Mouse (Mus musculus) CH12.LX (cell line): ENCODE results near the gene Fam234b. TPM values are rescaled to one million over a fixed set of nuclear protein-coding genes. Genes with fewer than 3 reads are reported as not detected.

ENCODE experiments used
- DNase-seq: peaks from one replicate; pipeline ENCODE4 v3.0.0-alpha.2; 2013; ENCODE audit errors: extremely low read depth
- H3K27ac ChIP-seq: 2 replicates; pipeline ENCODE4 v1.5.1; 2012; ENCODE audit warnings: low read depth, mild to moderate bottlenecking, control low read depth, moderate library complexity; ENCODE audit not compliant: insufficient read depth
- H3K27me3 ChIP-seq: replicated peaks from 2 replicates; pipeline ENCODE3; 2012; ENCODE audit warnings: inconsistent platforms
- H3K36me3 ChIP-seq, 2 experiments: replicated peaks in 1 of 2; 2 replicates each; pipeline versions ENCODE3 to v1.6.1; 2012; ENCODE audit warnings: inconsistent platforms in 1 of 2, low read length in 1 of 2, mild to moderate bottlenecking in 1 of 2, mixed read lengths in 1 of 2, moderate library complexity in 1 of 2; ENCODE audit not compliant: control insufficient read depth in 1 of 2, insufficient read depth in 1 of 2
- H3K4me1 ChIP-seq, 2 experiments: 2 replicates each; pipeline ENCODE4 v1.6.1; 2012; ENCODE audit warnings: inconsistent platforms in 1 of 2, moderate library complexity in 1 of 2; ENCODE audit not compliant: insufficient read depth in 2 of 2, control insufficient read depth in 1 of 2
- H3K4me2 ChIP-seq: 2 replicates; pipeline ENCODE4 v1.6.1; 2012; ENCODE audit warnings: low read depth, mild to moderate bottlenecking, control low read depth; ENCODE audit not compliant: poor library complexity, insufficient read depth, severe bottlenecking
- H3K4me3 ChIP-seq, 3 experiments: fragments of 150-350 bp in 1 of 3; sonication (generic) in 1 of 3; replicated peaks in 1 of 3; 2 replicates each; pipeline versions ENCODE3 to v1.5.1; 2011 to 2012; ENCODE audit warnings: low read depth in 2 of 3, low read length in 2 of 3, mild to moderate bottlenecking in 2 of 3, moderate library complexity in 2 of 3, control low read depth in 1 of 3, improper control_type of control experiment in 1 of 3, inconsistent platforms in 1 of 3, mixed read lengths in 1 of 3; ENCODE audit not compliant: poor library complexity in 1 of 3
- H3K79me2 ChIP-seq: replicated peaks from 2 replicates; pipeline ENCODE4 v1.6.1; 2012; ENCODE audit warnings: mild to moderate bottlenecking, moderate library complexity; ENCODE audit not compliant: control insufficient read depth, poor library complexity, insufficient read depth, severe bottlenecking; ENCODE audit errors: extremely low read depth
- H3K9ac ChIP-seq: 2 replicates; pipeline ENCODE4 v1.6.1; 2012; ENCODE audit warnings: low read depth, mild to moderate bottlenecking, control low read depth, moderate library complexity; ENCODE audit not compliant: insufficient read depth
- H3K9me3 ChIP-seq: replicated peaks from 2 replicates; pipeline ENCODE3; 2012; ENCODE audit warnings: low read length, inconsistent platforms, mixed read lengths
- CTCF ChIP-seq, 2 experiments: IDR thresholded peaks in 1 of 2; conservative IDR thresholded peaks in 1 of 2; 2 replicates each; pipeline ENCODE4 v1.5.1; 2011 to 2012; ENCODE audit warnings: low read depth in 2 of 2, low read length in 2 of 2, improper control_type of control experiment in 1 of 2, inconsistent platforms in 1 of 2, mild to moderate bottlenecking in 1 of 2, moderate library complexity in 1 of 2
- EP300 ChIP-seq: IDR thresholded peaks from 2 replicates; pipeline ENCODE4 v1.6.1; 2011; ENCODE audit warnings: low read length, improper control_type of control experiment
- ETS1 ChIP-seq: conservative IDR thresholded peaks from 2 replicates; pipeline ENCODE4 v1.6.1; 2012; ENCODE audit warnings: low read depth, mild to moderate bottlenecking, inconsistent platforms, low read length, improper control_type of control experiment, moderate library complexity
- GABPA ChIP-seq: IDR thresholded peaks from 2 replicates; pipeline ENCODE4 v1.6.1; 2012; ENCODE audit warnings: low read depth, low read length, improper control_type of control experiment, inconsistent platforms; ENCODE audit not compliant: insufficient replicate concordance
- HCFC1 ChIP-seq: IDR thresholded peaks from 2 replicates; pipeline ENCODE4 v1.6.1; 2012; ENCODE audit warnings: low read depth, mild to moderate bottlenecking, inconsistent platforms, low read length, improper control_type of control experiment
- IRF4 ChIP-seq: IDR thresholded peaks from 2 replicates; pipeline ENCODE4 v1.6.1; 2014; ENCODE audit warnings: low read depth, mild to moderate bottlenecking, inconsistent platforms, low read length, improper control_type of control experiment
- JUN ChIP-seq: IDR thresholded peaks from 2 replicates; pipeline ENCODE4 v1.6.1; 2011; ENCODE audit warnings: low read depth, mild to moderate bottlenecking, low read length, improper control_type of control experiment, moderate library complexity; ENCODE audit not compliant: insufficient read depth
- JUND ChIP-seq: conservative IDR thresholded peaks from 2 replicates; pipeline ENCODE4 v1.6.1; 2011; ENCODE audit warnings: low read depth, low read length, improper control_type of control experiment
- MAFK ChIP-seq: IDR thresholded peaks from 2 replicates; pipeline ENCODE4 v1.6.1; 2011; ENCODE audit warnings: low read length, improper control_type of control experiment; ENCODE audit not compliant: insufficient replicate concordance
- MAZ ChIP-seq: IDR thresholded peaks from 2 replicates; pipeline ENCODE4 v1.6.1; 2012; ENCODE audit warnings: low read depth, mild to moderate bottlenecking, inconsistent platforms, low read length, improper control_type of control experiment, moderate library complexity
- MXI1 ChIP-seq: IDR thresholded peaks from 2 replicates; pipeline ENCODE4 v1.6.1; 2011; ENCODE audit warnings: mild to moderate bottlenecking, low read depth, low read length, improper control_type of control experiment
- MYC ChIP-seq: IDR thresholded peaks from 2 replicates; pipeline ENCODE4 v1.6.1; 2011; ENCODE audit warnings: low read depth, mild to moderate bottlenecking, improper control_type of control experiment, low read length
- NELFE ChIP-seq: IDR thresholded peaks from 2 replicates; pipeline ENCODE4 v1.6.1; 2011; ENCODE audit warnings: low read depth, low read length, improper control_type of control experiment
- NRF1 ChIP-seq: IDR thresholded peaks from 2 replicates; pipeline ENCODE4 v1.6.1; 2014; ENCODE audit warnings: low read depth, mild to moderate bottlenecking, inconsistent platforms, low read length, improper control_type of control experiment, moderate library complexity
- PAX5 ChIP-seq: IDR thresholded peaks from 2 replicates; pipeline ENCODE4 v1.6.1; 2012; ENCODE audit warnings: low read length, inconsistent platforms, mixed read lengths
- POLR2AphosphoS2 ChIP-seq: IDR thresholded peaks from 2 replicates; pipeline ENCODE4 v1.6.1; 2011; ENCODE audit warnings: low read depth, low read length, improper control_type of control experiment
- RCOR1 ChIP-seq: conservative IDR thresholded peaks from 2 replicates; pipeline ENCODE4 v1.6.1; 2012; ENCODE audit warnings: low read depth, mild to moderate bottlenecking, inconsistent platforms, low read length, improper control_type of control experiment
- SIN3A ChIP-seq: IDR thresholded peaks from 2 replicates; pipeline ENCODE4 v1.6.1; 2012; ENCODE audit warnings: low read length, improper control_type of control experiment, inconsistent platforms
- SMC3 ChIP-seq: IDR thresholded peaks from 2 replicates; pipeline ENCODE4 v1.6.1; 2011; ENCODE audit warnings: low read depth, low read length, improper control_type of control experiment
- TCF12 ChIP-seq: IDR thresholded peaks from 2 replicates; pipeline ENCODE4 v1.6.1; 2014; ENCODE audit warnings: low read depth, mild to moderate bottlenecking, inconsistent platforms, low read length, improper control_type of control experiment
- USF1 ChIP-seq: IDR thresholded peaks from 2 replicates; pipeline ENCODE4 v1.6.1; 2014; ENCODE audit warnings: low read depth, mild to moderate bottlenecking, inconsistent platforms, low read length, improper control_type of control experiment
- USF2 ChIP-seq: conservative IDR thresholded peaks from 2 replicates; pipeline ENCODE4 v1.6.1; 2011; ENCODE audit warnings: low read depth, low read length, improper control_type of control experiment
- ZKSCAN1 ChIP-seq: IDR thresholded peaks from 2 replicates; pipeline ENCODE4 v1.6.1; 2012; ENCODE audit warnings: low read depth, inconsistent platforms, low read length, improper control_type of control experiment, borderline replicate concordance
- ZMIZ1 ChIP-seq: IDR thresholded peaks from 2 replicates; pipeline ENCODE4 v1.6.1; 2012; ENCODE audit warnings: low read depth, mild to moderate bottlenecking, inconsistent platforms, low read length, improper control_type of control experiment
- ZNF384 ChIP-seq: IDR thresholded peaks from 2 replicates; pipeline ENCODE4 v1.6.1; 2012; ENCODE audit warnings: low read depth, low read length, improper control_type of control experiment, inconsistent platforms
- dilution Hi-C: fragments of 300-500 bp; cut with MboI; formaldehyde crosslinking; loops from 2 replicates; pipeline ENCODE4 v1.14.3; 2020; ENCODE audit warnings: low sequenced_read_pairs; ENCODE audit not compliant: extremely low pct_unique_long_range_greater_than_20kb, extremely low pct_ligation_motif_present
- in situ Hi-C: fragments of 300-500 bp; cut with MboI; formaldehyde crosslinking; loops from 3 replicates; pipeline ENCODE4 v1.14.3; 2019; ENCODE audit warnings: low sequenced_read_pairs, low pct_ligation_motif_present, low pct_unique_long_range_greater_than_20kb, mixed read lengths
- polyA plus RNA-seq: library from polyadenylated mRNA; unstranded; fragments of >175 nt; gene quantifications from 2 replicates; pipeline ENCODE4 v1.2.1, GENCODE M21; 2012; ENCODE audit warnings: low read depth; ENCODE audit not compliant: insufficient read length
- total RNA-seq, 2 experiments: library from RNA; depleted of rRNA; stranded (reverse); fragments of 300-350 nt in 1 of 2; fragments of >200 nt in 1 of 2; gene quantifications; 2 replicates each; pipeline ENCODE4 v1.2.3; 2012 to 2014

Gene Fam234b
- total and polyA plus RNA-seq, 3 experiments = 0.04 to 0.76 (median 0.20) TPM

DNA sequence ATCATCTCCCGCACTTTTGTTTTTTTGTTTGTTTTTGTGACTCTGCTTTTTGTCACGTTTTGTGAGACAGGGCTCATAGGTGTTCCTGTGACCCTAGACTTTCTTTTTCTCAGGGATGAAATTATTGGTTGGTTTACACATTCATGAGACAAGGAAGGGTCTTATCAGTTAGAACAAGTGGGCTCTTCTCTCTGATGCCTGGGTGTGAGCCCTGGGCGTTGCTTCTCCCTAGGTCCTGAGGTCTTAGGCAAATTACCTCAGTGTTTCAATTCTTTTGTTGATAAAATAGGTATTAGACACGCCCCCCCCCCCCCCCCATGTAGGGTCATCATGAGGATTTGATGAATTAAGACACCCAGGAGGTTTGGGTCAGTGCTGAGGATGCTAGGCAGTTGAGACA is 7.1 kb downstream of the Fam234b start:
- Histone ChIP-seq H3K4me1 (no peaks in the 10 kb centered on the region), H3K4me2 (no peak overlapping the region)

DNA sequence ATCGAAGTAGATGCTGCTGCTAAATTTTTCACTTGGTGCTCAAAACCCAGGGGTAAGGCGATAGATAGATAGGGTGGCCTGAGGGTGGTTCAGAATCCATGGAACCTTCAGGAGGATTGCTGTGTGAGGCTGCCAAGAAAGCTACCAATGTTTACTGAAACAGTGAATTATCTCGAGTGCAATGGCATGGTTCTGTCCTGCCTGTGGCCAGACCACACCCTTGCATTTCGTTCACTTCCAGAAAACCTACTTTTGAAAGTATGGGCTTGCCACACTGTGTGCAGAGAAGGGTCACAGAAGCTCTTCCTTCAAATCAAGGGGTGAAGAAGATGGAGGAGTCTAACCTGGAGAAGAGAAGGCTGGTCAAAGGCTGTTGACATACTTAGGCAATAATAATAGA is 8.0 kb downstream of the Fam234b start:
- DNase-seq = no peak
- Histone ChIP-seq H3K9me3 (no peaks in the 10 kb centered on the region), H3K4me3 (no peak overlapping the region), H3K4me1 (no peaks in the 10 kb centered on the region), H3K9ac (no peak overlapping the region), H3K27ac (no peak overlapping the region), H3K36me3 (no peaks in the 10 kb centered on the region), H3K27me3 (no peaks in the 10 kb centered on the region), H3K4me2 (no peak overlapping the region), H3K79me2 (no peaks in the 10 kb centered on the region)
- dilution Hi-C loops (no loop called here), in situ Hi-C loops (no loop called here)
- no peak for TF ChIP-seq PAX5
- no peak for TF ChIP-seq JUN
- no peak for TF ChIP-seq USF2
- no peak for TF ChIP-seq NRF1
- TF ChIP-seq CTCF (conservative IDR thresholded peaks at IDR 0.05 in 1 of 2, IDR thresholded peaks at IDR 0.05 in 1 of 2; ENCODE audit: low read depth in 2 of 2, low read length in 2 of 2) = no peak
- no peak for TF ChIP-seq USF1
- TF ChIP-seq POLR2AphosphoS2 = no peak
- no peak for TF ChIP-seq TCF12
- TF ChIP-seq SIN3A = no peak
- TF ChIP-seq MXI1 = no peak
- TF ChIP-seq RCOR1 = no peak
- no peak for TF ChIP-seq ZNF384
- TF ChIP-seq IRF4 = no peak
- no peak for TF ChIP-seq MAZ
- no peak for TF ChIP-seq GABPA
- no peak for TF ChIP-seq MYC
- no peak for TF ChIP-seq NELFE
- TF ChIP-seq, all 38 proteins: peak for 0

More for the DNA sequence above, 7.1 kb downstream of the Fam234b start:
- TF ChIP-seq HCFC1 = no peak
- no peak for TF ChIP-seq MXI1
- TF ChIP-seq EP300 = no peak
- no peak for TF ChIP-seq POLR2AphosphoS2
- no peak for TF ChIP-seq PAX5
- TF ChIP-seq TCF12 = no peak
- no peak for TF ChIP-seq JUN
- TF ChIP-seq MAFK = no peak
- no peak for TF ChIP-seq NELFE
- TF ChIP-seq ZNF384 = no peak
- TF ChIP-seq SMC3 = no peak
- TF ChIP-seq ZMIZ1 = no peak
- TF ChIP-seq JUND = no peak
- TF ChIP-seq ZKSCAN1 = no peak
- TF ChIP-seq RCOR1 = no peak
- no peak for TF ChIP-seq ETS1
- in situ Hi-C loops (no loop called here), dilution Hi-C loops (no loop called here)
- Histone ChIP-seq H3K79me2 (no peaks in the 10 kb centered on the region), H3K27me3 (no peaks in the 10 kb centered on the region), H3K27ac (no peak overlapping the region), H3K4me3 (no peak overlapping the region), H3K9me3 (no peaks in the 10 kb centered on the region), H3K9ac (no peak overlapping the region), H3K36me3 (no peaks in the 10 kb centered on the region)
- no peak for DNase-seq
